Mouse (Mus musculus) kidney, adult 9 months (tissue): ENCODE data around the gene Man2b1.
"Not testable (repeated sequence)": the region's sequence is repeated elsewhere in the genome, so short reads cannot be mapped to it uniquely, and the experiment has no call there.

Experiments
- DNase-seq: peaks from one replicate; pipeline ENCODE4 v3.0.0; 2022

Gene Man2b1

DNA sequence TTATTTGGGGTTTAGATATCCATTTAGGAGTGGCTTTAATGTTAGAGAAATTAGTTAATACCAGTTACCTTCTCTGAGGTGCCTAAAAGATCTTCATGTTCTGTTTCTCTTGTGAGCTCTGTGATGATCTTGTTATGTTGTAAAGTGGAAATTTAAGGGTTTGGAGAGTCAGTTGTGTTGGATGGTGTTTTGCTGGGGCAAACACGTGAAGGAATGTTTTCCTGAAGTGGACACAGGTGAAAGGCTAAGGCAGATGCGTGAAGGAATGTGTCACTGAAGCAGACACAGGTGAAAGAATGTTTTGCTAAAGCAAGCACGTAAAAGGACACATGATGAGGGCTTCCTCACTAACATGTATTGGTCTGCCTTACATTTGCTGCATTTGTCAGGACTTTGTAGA, 39.9 kb downstream of the Man2b1 start, which contains the start of gene Zfp791:
Zfp791 (minus strand) TSS at position 101 of the 400 bp plus-strand sequence.
- no peak for DNase-seq

DNA sequence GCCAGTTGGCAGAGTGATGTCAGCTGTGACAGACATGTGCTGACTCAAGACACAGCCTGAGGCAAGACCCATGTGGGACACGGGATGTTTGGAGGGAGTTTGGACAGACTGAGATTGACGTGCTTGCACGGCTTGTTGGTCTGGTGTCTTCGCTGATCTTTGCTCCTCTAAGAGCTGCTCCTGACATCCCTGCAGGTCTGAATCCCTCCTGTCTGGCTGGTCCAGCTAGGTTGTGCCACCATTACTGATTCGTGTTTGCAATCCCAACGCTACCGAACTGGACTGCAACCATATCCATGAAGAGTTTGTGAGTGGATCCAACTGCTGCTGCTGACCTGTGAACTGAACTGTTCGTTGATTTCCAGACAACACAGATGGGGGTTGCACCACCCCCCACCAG, 40.6 kb downstream of the Man2b1 start:
- no peak for DNase-seq

DNA sequence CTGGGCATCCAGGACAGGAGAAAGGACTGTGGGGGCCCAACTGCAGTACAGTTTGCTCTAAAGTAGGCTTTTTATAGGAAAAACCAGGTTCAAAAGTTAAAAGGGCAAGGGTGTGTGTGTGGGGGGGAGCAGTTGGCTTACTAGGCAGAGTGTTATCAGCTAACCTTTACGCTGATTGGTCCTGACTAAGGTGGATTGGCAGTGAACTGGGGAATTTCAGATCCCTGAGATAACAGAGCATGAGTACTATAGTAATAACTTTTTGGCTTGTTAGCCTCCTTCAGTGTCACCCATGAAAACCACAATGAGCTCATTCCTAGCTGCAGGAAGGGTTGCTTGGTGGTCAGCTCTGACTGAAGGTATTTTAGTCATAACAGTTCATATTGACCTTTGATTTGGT, 49.3 kb downstream of the Man2b1 start:
- no peak for DNase-seq

DNA sequence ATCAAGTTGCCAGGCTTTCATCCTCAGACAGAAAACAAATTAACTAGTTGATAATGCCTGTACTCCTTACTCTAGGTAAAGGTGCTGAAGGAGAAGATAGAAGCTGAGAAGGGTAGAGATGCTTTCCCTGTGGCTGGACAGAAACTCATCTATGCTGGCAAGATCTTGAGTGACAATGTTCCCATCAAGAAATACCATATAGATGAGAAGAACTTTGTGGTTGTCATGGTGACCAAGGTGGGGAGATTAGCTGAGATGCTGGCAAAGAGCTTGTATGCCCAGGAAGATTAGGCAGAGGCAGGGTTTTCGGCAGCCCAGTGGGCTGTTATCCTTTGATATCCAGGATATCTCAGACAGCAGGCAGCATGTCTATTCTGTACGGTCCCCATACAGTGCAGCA, 52.6 kb downstream of the Man2b1 start:
- not testable (repeated sequence) for DNase-seq

DNA sequence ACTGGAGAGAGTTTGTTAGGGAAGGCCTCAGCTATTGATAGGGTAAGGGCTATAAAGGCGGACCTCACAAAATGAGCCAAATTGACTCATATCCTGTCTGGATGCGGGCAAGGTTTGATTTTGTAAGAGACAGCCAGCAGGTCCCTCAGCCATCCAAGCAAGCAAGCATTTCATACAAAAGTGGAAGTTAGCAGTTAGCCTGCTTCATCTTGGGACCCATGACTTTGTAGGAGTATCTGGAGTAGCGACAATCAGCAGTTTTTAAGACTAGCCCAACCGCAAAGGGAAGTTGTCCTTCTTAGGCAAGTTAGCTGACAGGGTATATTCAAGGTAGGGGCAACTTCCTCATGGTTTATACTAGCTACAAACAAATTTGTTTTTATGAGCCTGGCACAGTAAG, 59.4 kb downstream of the Man2b1 start:
- no peak for DNase-seq
